Mouse (Mus musculus): ENCODE results near the gene Utp14b. TPM values are rescaled to one million over a fixed set of nuclear protein-coding genes. Genes with fewer than 3 reads are reported as not detected.

Utp14b gene
- polyA plus RNA-seq (2015; fragmentation: Nextera tagmentation; extraction: Ambion mirVana): 1.5 and 1.8 TPM in 2 replicates

GRCm38 (mm10) chr1:78657671-78658440 is at the start of gene Utp14b, which contains the start of gene Acsl3:
TSS of gene Utp14b (plus strand) at chr1:78658038.
TSS of gene Acsl3 (plus strand) at chr1:78657825.
- H3K9me3 ChIP-seq (ENCODE audit: control insufficient read depth, low read length): no peaks in the 10 kb centered on the region
- WGBS: under 1% methylated on average over 82 of the region's 104 CpGs
- peak within 1 kb of the TSS; percentile 97 for H3K27ac ChIP-seq (ENCODE audit: low read depth, low read length)
- no peaks in the 10 kb centered on the region for H3K27me3 ChIP-seq (replicated peaks; ENCODE audit: control insufficient read depth, insufficient read depth, low read length)
- no peaks in the 10 kb centered on the region for H3K36me3 ChIP-seq (ENCODE audit: control insufficient read depth, insufficient read depth, low read length)
- peaks cover 21% of the 10 kb centered on the region for H3K4me1 ChIP-seq (ENCODE audit: control insufficient read depth, insufficient read depth, low read depth, low read length)
- H3K9ac ChIP-seq (ENCODE audit: low read depth, low read length): peak within 1 kb of the TSS; percentile 97
- ATAC-seq: peak; percentile 100
- peak within 1 kb of the TSS; percentile 90 for H3K4me3 ChIP-seq (ENCODE audit: low read length)
- peak within 1 kb of the TSS; percentile 86 for H3K4me2 ChIP-seq (ENCODE audit: low read length)

GRCm38 (mm10) chr1:78609134-78609907 is 48.5 kb upstream of the Utp14b start:
- Histone ChIP-seq H3K4me2 (ENCODE audit: low read length) (no peak overlapping the region), H3K36me3 (ENCODE audit: control insufficient read depth, insufficient read depth, low read length) (no peaks in the 10 kb centered on the region), H3K9me3 (ENCODE audit: control insufficient read depth, low read length) (no peaks in the 10 kb centered on the region), H3K9ac (ENCODE audit: low read depth, low read length) (no peak overlapping the region), H3K27me3 (replicated peaks; ENCODE audit: control insufficient read depth, insufficient read depth, low read length) (no peaks in the 10 kb centered on the region), H3K4me1 (ENCODE audit: control insufficient read depth, insufficient read depth, low read depth, low read length) (no peaks in the 10 kb centered on the region), H3K27ac (ENCODE audit: low read depth, low read length) (no peak overlapping the region), H3K4me3 (ENCODE audit: low read length) (no peak overlapping the region)
- 40% methylated on average over 12 of the region's 12 CpGs for whole genome bisulfite sequencing
- no peak for ATAC-seq

- Histone ChIP-seq H3K4me3 (ENCODE audit: low read length) (no peak overlapping the region), H3K27me3 (replicated peaks; ENCODE audit: control insufficient read depth, insufficient read depth, low read length) (no peaks in the 10 kb centered on the region), H3K27ac (ENCODE audit: low read depth, low read length) (no peak overlapping the region), H3K4me2 (ENCODE audit: low read length) (no peak overlapping the region), H3K9me3 (ENCODE audit: control insufficient read depth, low read length) (no peaks in the 10 kb centered on the region), H3K4me1 (ENCODE audit: control insufficient read depth, insufficient read depth, low read depth, low read length) (no peaks in the 10 kb centered on the region), H3K9ac (ENCODE audit: low read depth, low read length) (no peak overlapping the region), H3K36me3 (ENCODE audit: control insufficient read depth, insufficient read depth, low read length) (no peaks in the 10 kb centered on the region)
- ATAC-seq: no peak
- whole genome bisulfite sequencing: 69% methylated on average over 4 of the region's 4 CpGs
These were observed 46.8 kb upstream of the Utp14b start for GRCm38 (mm10) chr1:78611039-78611438.

GRCm38 (mm10) chr1:78612959-78613358 is 44.9 kb upstream of the Utp14b start:
- Histone ChIP-seq H3K4me2 (ENCODE audit: low read length) (no peak overlapping the region), H3K4me3 (ENCODE audit: low read length) (no peak overlapping the region), H3K9ac (ENCODE audit: low read depth, low read length) (no peak overlapping the region), H3K9me3 (ENCODE audit: control insufficient read depth, low read length) (no peaks in the 10 kb centered on the region), H3K4me1 (ENCODE audit: control insufficient read depth, insufficient read depth, low read depth, low read length) (no peaks in the 10 kb centered on the region), H3K27ac (ENCODE audit: low read depth, low read length) (no peak overlapping the region), H3K36me3 (ENCODE audit: control insufficient read depth, insufficient read depth, low read length) (no peaks in the 10 kb centered on the region), H3K27me3 (replicated peaks; ENCODE audit: control insufficient read depth, insufficient read depth, low read length) (no peaks in the 10 kb centered on the region)
- no peak for ATAC-seq
- 93% methylated on average over 1 of the region's 1 CpGs for WGBS

DNA sequence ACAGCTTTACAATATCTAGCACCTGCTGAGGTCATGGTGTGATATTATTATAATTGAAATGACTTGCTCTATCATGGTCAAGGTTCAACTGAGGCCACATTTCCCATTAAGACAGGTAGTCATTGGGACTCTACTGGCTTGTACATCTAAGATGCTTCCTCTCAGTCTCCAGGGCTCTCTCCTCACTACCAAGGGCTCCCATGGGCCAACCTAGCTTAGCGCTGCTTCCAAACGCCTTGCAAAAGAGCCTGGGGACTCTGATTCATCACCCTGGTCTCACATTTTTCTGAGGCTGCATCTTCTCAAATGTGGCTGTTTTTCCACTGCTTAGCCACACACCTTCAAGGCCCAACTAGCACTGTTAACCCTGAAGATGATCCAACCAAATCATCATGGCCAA is 33.5 kb upstream of the Utp14b start:
- Histone ChIP-seq H3K27ac (ENCODE audit: low read depth, low read length) (no peak overlapping the region), H3K4me1 (ENCODE audit: control insufficient read depth, insufficient read depth, low read depth, low read length) (no peaks in the 10 kb centered on the region), H3K9ac (ENCODE audit: low read depth, low read length) (no peak overlapping the region), H3K9me3 (ENCODE audit: control insufficient read depth, low read length) (no peaks in the 10 kb centered on the region), H3K4me2 (ENCODE audit: low read length) (no peak overlapping the region), H3K36me3 (ENCODE audit: control insufficient read depth, insufficient read depth, low read length) (no peaks in the 10 kb centered on the region), H3K27me3 (replicated peaks; ENCODE audit: control insufficient read depth, insufficient read depth, low read length) (no peaks in the 10 kb centered on the region), H3K4me3 (ENCODE audit: low read length) (no peak overlapping the region)
- ATAC-seq: no peak
- 92% methylated on average over 2 of the region's 2 CpGs for WGBS

- no peak for ATAC-seq
These were observed 23.4 kb upstream of the Utp14b start for GRCm38 (mm10) chr1:78634486-78634885.

GRCm38 (mm10) chr1:78640871-78641270 is 17.0 kb upstream of the Utp14b start:
- Histone ChIP-seq H3K4me1 (ENCODE audit: control insufficient read depth, insufficient read depth, low read depth, low read length) (no peaks in the 10 kb centered on the region), H3K27me3 (replicated peaks; ENCODE audit: control insufficient read depth, insufficient read depth, low read length) (no peaks in the 10 kb centered on the region), H3K4me2 (ENCODE audit: low read length) (no peak overlapping the region), H3K9me3 (ENCODE audit: control insufficient read depth, low read length) (no peaks in the 10 kb centered on the region), H3K9ac (ENCODE audit: low read depth, low read length) (no peak overlapping the region), H3K36me3 (ENCODE audit: control insufficient read depth, insufficient read depth, low read length) (no peaks in the 10 kb centered on the region), H3K4me3 (ENCODE audit: low read length) (no peak overlapping the region), H3K27ac (ENCODE audit: low read depth, low read length) (no peak overlapping the region)
- no peak for ATAC-seq

More at GRCm38 (mm10) chr1:78634486-78634885, 23.4 kb upstream of the Utp14b start:
- H3K27me3 ChIP-seq (replicated peaks; ENCODE audit: control insufficient read depth, insufficient read depth, low read length): no peaks in the 10 kb centered on the region
- 64% methylated on average over 3 of the region's 3 CpGs for WGBS
- H3K36me3 ChIP-seq (ENCODE audit: control insufficient read depth, insufficient read depth, low read length): no peaks in the 10 kb centered on the region
- H3K9me3 ChIP-seq (ENCODE audit: control insufficient read depth, low read length): no peaks in the 10 kb centered on the region
- H3K27ac ChIP-seq (ENCODE audit: low read depth, low read length): no peak overlapping the region
- no peaks in the 10 kb centered on the region for H3K4me1 ChIP-seq (ENCODE audit: control insufficient read depth, insufficient read depth, low read depth, low read length)
- H3K4me3 ChIP-seq (ENCODE audit: low read length): no peak overlapping the region
- no peak overlapping the region for H3K9ac ChIP-seq (ENCODE audit: low read depth, low read length)
- H3K4me2 ChIP-seq (ENCODE audit: low read length): no peak overlapping the region

DNA sequence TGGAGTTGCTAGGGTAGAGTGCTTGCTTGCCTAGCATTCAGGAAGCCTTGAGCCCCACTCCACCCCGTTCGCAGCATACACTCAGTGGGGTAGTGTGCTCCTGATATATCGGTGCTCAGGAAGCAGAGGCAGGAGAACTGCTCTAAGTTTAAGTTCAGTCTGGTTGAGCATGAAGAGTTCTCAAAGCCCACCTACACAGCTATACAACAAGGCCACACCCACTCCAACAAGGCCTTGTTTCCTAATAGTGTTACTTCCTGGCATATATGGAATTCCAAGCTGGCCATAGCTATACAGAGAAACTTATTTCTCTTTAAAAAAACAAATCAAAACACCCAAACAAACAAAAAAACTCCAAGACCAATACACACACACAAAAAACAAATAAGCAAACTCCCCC is 16.0 kb upstream of the Utp14b start:
- ATAC-seq: no peak
- H3K4me1 ChIP-seq (ENCODE audit: control insufficient read depth, insufficient read depth, low read depth, low read length): no peaks in the 10 kb centered on the region

GRCm38 (mm10) chr1:78642197-78642596 is 15.6 kb upstream of the Utp14b start:
- Histone ChIP-seq H3K9ac (ENCODE audit: low read depth, low read length) (no peak overlapping the region), H3K9me3 (ENCODE audit: control insufficient read depth, low read length) (no peaks in the 10 kb centered on the region), H3K27me3 (replicated peaks; ENCODE audit: control insufficient read depth, insufficient read depth, low read length) (no peaks in the 10 kb centered on the region), H3K4me3 (ENCODE audit: low read length) (no peak overlapping the region), H3K4me1 (ENCODE audit: control insufficient read depth, insufficient read depth, low read depth, low read length) (no peaks in the 10 kb centered on the region), H3K36me3 (ENCODE audit: control insufficient read depth, insufficient read depth, low read length) (no peaks in the 10 kb centered on the region), H3K27ac (ENCODE audit: low read depth, low read length) (no peak overlapping the region), H3K4me2 (ENCODE audit: low read length) (no peak overlapping the region)
- WGBS: 82% methylated on average over 2 of the region's 2 CpGs
- ATAC-seq: no peak

More for the DNA sequence above, 16.0 kb upstream of the Utp14b start:
- WGBS: 94% methylated on average over 3 of the region's 3 CpGs
- H3K9me3 ChIP-seq (ENCODE audit: control insufficient read depth, low read length): no peaks in the 10 kb centered on the region
- H3K9ac ChIP-seq (ENCODE audit: low read depth, low read length): no peak overlapping the region
- no peak overlapping the region for H3K4me3 ChIP-seq (ENCODE audit: low read length)
- H3K4me2 ChIP-seq (ENCODE audit: low read length): no peak overlapping the region
- H3K27me3 ChIP-seq (replicated peaks; ENCODE audit: control insufficient read depth, insufficient read depth, low read length): no peaks in the 10 kb centered on the region
- H3K36me3 ChIP-seq (ENCODE audit: control insufficient read depth, insufficient read depth, low read length): no peaks in the 10 kb centered on the region
- H3K27ac ChIP-seq (ENCODE audit: low read depth, low read length): no peak overlapping the region
